Mouse (Mus musculus) monocyte, adult 5-6 weeks (primary cell): ENCODE data around the gene Vps37c. TPM values are rescaled to one million over a fixed set of nuclear protein-coding genes. Genes with fewer than 3 reads are reported as not detected.

Experiments
- ATAC-seq: fragments of 153-309, 156-312 bp; replicated peaks from 2 replicates; pipeline ENCODE4 v1.8.0; 2017; ENCODE audit warnings: mild to moderate bottlenecking; ENCODE audit not compliant: low TSS enrichment, insufficient number of reproducible peaks, severe bottlenecking, poor library complexity, low FRiP score
- total RNA-seq: library from RNA; stranded (forward); fragments of 200-1000, 200-491, 200-594 nt; gene quantifications from 3 replicates; pipeline ENCODE4 v1.2.3, GENCODE M21; 2017

The Vps37c gene
- total RNA-seq, 1 experiment from 2014 or later = 18.7 TPM

DNA sequence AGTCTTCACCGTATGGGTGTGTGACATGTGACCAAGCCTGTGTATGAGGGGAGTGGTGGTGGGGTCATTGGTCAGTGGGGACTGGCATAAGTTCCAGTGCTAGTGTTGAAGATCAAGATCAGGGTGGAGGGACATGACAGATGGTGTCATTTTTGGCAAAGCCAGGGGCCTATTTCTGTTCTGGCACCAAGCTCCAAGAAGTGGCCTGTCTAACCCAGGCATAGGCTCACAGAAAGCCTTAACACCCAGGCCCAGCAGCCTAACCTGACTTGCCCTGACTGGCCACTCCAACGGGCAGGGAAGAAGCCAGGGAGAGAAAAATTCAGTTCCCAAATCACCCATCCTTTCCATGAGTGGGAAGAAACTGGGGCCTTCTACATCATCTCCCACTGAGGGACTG is 69.0 kb downstream of the Vps37c start:
- ATAC-seq = no peak

DNA sequence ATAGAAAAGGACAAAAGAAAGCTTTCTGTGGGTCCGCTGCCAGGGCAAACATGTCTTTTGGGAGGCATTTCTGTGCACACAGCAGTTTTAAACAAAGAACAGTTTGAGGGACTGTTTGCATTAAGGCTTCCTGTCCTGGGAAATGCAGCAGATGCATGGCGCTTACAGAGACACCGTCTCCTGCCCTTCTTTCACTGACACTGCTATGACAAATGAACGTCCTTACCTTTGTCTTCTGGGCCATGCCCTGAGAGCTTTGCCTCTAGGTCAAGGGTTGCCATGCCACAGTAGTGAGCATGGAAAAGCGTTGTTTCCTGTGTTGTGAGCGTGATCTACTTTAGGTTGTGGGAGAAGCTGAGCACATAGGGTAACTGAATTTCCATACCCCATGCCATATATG is 70.2 kb downstream of the Vps37c start:
- no peak for ATAC-seq

DNA sequence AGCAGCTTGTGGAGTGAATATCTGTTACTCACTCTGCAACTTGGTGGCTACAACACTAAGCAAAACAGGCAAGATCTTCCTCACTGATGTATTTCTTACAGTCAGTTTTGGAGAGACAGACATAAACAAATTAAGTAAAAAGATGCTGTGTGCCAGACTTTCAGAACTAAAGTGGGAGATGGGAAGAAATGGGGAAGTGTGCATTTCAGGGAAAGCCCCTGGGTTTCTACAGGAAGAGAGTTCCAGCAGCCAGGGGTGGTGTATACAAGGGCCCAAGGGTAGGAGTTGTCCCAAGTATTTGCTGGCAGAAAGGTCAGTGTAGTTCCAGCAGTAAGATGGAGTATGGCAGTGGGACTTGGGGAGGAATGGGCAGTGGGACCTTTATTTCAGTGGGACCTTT is 71.0 kb downstream of the Vps37c start:
- ATAC-seq = no peak

DNA sequence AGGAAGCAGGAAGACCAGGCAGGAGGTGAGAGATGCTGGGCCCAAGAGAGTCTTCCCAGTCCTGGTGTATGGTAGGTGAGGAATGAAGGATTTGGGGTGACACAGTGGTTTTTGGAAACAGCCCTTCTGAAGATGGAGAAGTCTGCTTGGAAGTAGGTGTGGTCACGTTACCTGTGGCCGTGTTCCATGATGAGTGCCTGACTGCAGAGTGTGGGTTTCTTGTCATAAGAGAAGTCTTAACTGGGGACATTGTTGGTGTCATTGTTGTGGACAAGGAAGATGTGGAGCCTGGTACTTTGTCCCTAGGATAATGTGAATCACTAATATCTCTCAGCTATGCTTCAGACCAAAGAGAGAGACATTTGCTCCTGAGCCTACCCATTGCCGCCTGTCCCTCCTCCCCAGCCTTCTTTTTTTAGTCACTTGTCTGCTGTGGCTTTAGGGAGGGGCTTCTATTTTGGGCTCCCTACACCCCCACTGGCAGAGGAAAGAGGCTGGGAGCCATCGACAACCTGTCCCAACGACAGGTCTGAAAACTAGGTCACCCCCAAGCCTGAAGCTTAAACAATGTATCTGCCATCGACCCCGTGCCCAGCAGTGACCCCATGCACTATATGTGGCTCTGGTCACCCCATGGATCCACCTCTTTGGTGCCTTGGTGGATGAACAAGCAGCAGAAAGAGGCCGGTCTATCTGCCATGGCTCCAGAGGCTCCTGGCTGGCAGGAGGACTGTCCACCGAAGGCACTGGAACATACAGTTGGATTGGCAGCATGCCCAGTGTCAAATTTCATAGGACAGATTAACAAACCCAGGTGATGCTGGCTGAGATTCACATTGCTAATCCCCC is 71.7 kb downstream of the Vps37c start:
- ATAC-seq = no peak

DNA sequence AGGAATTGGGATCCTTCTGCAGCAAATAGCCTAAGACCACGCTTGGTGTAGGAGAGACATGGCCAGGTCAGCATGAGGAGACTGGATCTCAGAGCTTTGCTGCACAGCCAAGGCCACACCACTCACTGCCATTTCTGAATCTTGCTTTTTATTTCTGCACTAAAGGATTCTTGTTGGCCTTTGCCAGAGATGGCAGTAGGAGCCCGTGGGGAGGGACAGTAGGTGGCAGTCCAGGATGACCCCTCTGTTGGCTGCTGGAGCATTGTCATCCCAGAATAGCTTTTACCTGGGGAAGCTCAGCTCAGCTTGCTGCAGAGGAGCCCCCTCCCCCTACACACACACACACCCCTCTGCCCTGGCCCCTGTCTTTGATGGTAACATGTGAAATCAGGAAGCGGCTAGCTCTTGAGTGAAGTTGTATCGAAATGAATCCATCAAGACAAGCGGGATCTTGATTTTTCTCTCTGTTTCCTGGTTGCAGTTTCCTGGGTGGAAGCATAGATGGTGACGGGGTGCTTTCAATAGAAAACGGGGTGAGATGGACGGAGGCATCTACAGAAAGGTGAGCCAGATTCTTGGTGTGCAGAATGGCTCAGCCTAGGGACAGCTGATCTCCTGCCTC is 73.4 kb downstream of the Vps37c start:
- no peak for ATAC-seq

DNA sequence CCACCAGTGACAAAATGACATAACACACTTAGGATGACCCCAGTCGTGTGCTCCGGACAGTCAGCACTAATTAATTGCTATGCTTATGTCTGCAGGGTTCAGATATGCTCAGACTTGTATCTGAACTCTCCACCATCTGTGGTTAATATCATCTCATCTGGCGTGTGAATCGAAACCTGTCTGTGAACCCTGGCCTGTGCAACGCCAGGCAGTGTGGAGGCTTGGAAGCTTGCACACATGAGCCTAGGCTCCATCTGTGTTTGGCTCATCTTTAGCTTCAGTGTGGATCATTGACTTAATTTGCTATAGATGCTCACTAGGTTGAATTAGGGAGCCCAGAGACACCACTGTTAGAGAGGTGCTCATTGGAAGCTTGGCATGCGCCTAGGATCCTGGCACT is 73.9 kb downstream of the Vps37c start:
- ATAC-seq = no peak

DNA sequence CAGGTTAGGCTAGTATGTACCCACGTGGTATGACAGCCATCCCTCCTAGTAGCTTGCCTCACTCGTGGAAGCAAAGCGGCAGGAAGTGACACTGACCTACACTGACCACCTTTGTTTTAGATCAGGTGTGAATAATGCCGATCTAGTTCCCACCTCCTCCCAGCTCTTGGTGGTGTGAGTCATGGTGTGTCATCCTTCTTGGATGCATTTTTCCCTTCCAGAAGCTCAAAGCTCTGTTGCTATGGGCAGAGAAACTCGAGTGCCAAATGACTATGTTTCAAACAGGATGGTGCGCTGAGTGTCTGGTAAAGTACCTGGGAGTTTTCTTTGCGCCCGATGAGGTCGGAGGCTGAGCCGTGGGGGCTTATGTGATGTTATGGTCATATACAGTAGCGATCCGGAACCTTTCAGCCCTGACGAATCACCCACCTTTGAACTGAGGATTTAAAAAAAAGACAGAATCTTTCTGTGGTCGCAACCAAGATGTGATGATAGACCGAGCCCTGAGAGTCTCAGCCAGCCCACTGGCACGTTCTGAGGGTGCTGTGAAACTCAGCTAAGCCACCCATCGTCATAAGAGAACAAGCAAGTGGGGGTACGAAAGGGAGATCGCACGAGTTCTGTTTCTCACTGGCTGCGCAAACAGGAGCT is 75.0 kb downstream of the Vps37c start:
- ATAC-seq = no peak

Other genes starting within 250 kb of the Vps37c start
- 0.21 to 0.29 TPM in 2 of 3 replicates, not detected in the other for gene Lrrc10b, start 231.3 kb upstream of the Vps37c start, total RNA-seq
- gene Ppp1r32, start 205.8 kb upstream of the Vps37c start, total RNA-seq = 0.67 TPM in 1 of 3 replicates, not detected in the others
- 49.1 to 87.5 TPM (median 69.3 TPM) in 3 replicates for gene Cpsf7, start 163.5 kb upstream of the Vps37c start, total RNA-seq
- 47.3 to 75.9 TPM (median 53.7 TPM) in 3 replicates for gene Sdhaf2, start 162.6 kb upstream of the Vps37c start, total RNA-seq
- 1.3 to 2.6 TPM in 2 of 3 replicates, not detected in the other for gene Tmem216, start 132.5 kb upstream of the Vps37c start, total RNA-seq
- 18.9 to 42.4 TPM (median 29.1 TPM) in 3 replicates for gene Cyb561a3, start 111.6 kb upstream of the Vps37c start, total RNA-seq
- 0.48 to 7.5 TPM (median 5.7 TPM) in 3 replicates for gene Tmem138, start 111.4 kb upstream of the Vps37c start, total RNA-seq
- gene Ddb1, start 83.4 kb upstream of the Vps37c start, total RNA-seq = 228 to 236 TPM (median 231 TPM) in 3 replicates
- 2.1 to 4.3 TPM (median 2.8 TPM) in 3 replicates for gene Tkfc, start 83.1 kb upstream of the Vps37c start, total RNA-seq
- gene Vwce, start 54.5 kb upstream of the Vps37c start, total RNA-seq = not detected in 3 replicates
- gene Pga5, start 10.7 kb upstream of the Vps37c start, total RNA-seq = not detected in 3 replicates
- gene Cd5, start 50.3 kb downstream of the Vps37c start, total RNA-seq = 1.0 to 3.1 TPM in 2 of 3 replicates, not detected in the other
- gene Cd6, start 141.3 kb downstream of the Vps37c start, total RNA-seq = 1.8 to 3.3 TPM (median 2.2 TPM) in 3 replicates
- 23.9 to 28.8 TPM (median 26.8 TPM) in 3 replicates for gene Slc15a3, start 151.0 kb downstream of the Vps37c start, total RNA-seq
- 0.58 TPM in 1 of 3 replicates, not detected in the others for gene Tmem132a, start 181.2 kb downstream of the Vps37c start, total RNA-seq
- 32.4 to 64.6 TPM (median 53.0 TPM) in 3 replicates for gene Tmem109, start 193.3 kb downstream of the Vps37c start, total RNA-seq
- 74.0 to 103 TPM (median 96.6 TPM) in 3 replicates for gene Prpf19, start 206.5 kb downstream of the Vps37c start, total RNA-seq
- not detected in 3 replicates for gene Zp1, start 231.9 kb downstream of the Vps37c start, total RNA-seq
- 0.75 to 1.6 TPM in 2 of 3 replicates, not detected in the other for gene Ptgdr2, start 248.4 kb downstream of the Vps37c start, total RNA-seq